Mouse (Mus musculus) lung, embryonic 14.5 days (tissue): ENCODE data around the gene Hdgfl2. TPM values are rescaled to one million over a fixed set of nuclear protein-coding genes. Genes with fewer than 3 reads are reported as not detected.

Experiments used
- ATAC-seq: fragments of 200-750 bp; cut with Nextera tagmentation; 2 replicates; pipeline ENCODE4 v1.8.0; 2017; ENCODE audit warnings: mild to moderate bottlenecking, moderate TSS enrichment, moderate library complexity; ENCODE audit not compliant: insufficient read depth
- DNase-seq: peaks from one replicate; pipeline ENCODE4 v3.0.0-alpha.2; 2015
- H3K27ac ChIP-seq: fragments of 300-500 bp; sonication (generic); 2 replicates; pipeline ENCODE4 v1.5.1; 2014; ENCODE audit warnings: low read depth, mild to moderate bottlenecking, moderate library complexity
- H3K27me3 ChIP-seq: fragments of 300-500 bp; sonication (generic); 2 replicates; pipeline ENCODE4 v1.6.1; 2014; ENCODE audit warnings: low read length, control low read depth; ENCODE audit not compliant: insufficient read depth
- H3K36me3 ChIP-seq: fragments of 300-500 bp; sonication (generic); 2 replicates; pipeline ENCODE4 v1.6.1; 2014; ENCODE audit warnings: control low read depth; ENCODE audit not compliant: insufficient read depth
- H3K4me1 ChIP-seq: fragments of 300-500 bp; sonication (generic); 2 replicates; pipeline ENCODE4 v1.6.1; 2014; ENCODE audit warnings: antibody characterized with exemption, control low read depth; ENCODE audit not compliant: insufficient read depth
- H3K4me2 ChIP-seq: fragments of 300-500 bp; sonication (generic); 2 replicates; pipeline ENCODE4 v1.6.1; 2014; ENCODE audit warnings: mild to moderate bottlenecking
- H3K4me3 ChIP-seq: fragments of 300-500 bp; sonication (generic); 2 replicates; pipeline ENCODE4 v1.5.1; 2014; ENCODE audit warnings: low read depth, low read length
- H3K9ac ChIP-seq: fragments of 300-500 bp; sonication (generic); 2 replicates; pipeline ENCODE4 v1.6.1; 2014
- H3K9me3 ChIP-seq: fragments of 300-500 bp; sonication (generic); 2 replicates; pipeline ENCODE4 v1.6.1; 2016; ENCODE audit warnings: low read depth, low read length, control low read depth
- CTCF ChIP-seq: IDR thresholded peaks from 2 replicates; pipeline ENCODE4 v1.5.1; 2016; ENCODE audit warnings: antibody characterized with exemption, low read depth
- WGBS: fragments of 180-500 bp; shearing (Covaris S2); extraction: QIAGEN DNeasy Blood & Tissue Kit; methylation state at CpG from one replicate; pipeline ENCODE4 v1.1.7; 2014; 5-methylcytosine and 5-hydroxymethylcytosine counted together
- polyA plus RNA-seq: library from polyadenylated mRNA; unstranded; fragments of >200 nt; fragmentation: Nextera tagmentation; extraction: Ambion mirVana; gene quantifications from 2 replicates; pipeline ENCODE4 v1.2.1, GENCODE M21; 2014

The Hdgfl2 gene
- polyA plus RNA-seq, 1 experiment from 2014 or later: 111 TPM

DNA sequence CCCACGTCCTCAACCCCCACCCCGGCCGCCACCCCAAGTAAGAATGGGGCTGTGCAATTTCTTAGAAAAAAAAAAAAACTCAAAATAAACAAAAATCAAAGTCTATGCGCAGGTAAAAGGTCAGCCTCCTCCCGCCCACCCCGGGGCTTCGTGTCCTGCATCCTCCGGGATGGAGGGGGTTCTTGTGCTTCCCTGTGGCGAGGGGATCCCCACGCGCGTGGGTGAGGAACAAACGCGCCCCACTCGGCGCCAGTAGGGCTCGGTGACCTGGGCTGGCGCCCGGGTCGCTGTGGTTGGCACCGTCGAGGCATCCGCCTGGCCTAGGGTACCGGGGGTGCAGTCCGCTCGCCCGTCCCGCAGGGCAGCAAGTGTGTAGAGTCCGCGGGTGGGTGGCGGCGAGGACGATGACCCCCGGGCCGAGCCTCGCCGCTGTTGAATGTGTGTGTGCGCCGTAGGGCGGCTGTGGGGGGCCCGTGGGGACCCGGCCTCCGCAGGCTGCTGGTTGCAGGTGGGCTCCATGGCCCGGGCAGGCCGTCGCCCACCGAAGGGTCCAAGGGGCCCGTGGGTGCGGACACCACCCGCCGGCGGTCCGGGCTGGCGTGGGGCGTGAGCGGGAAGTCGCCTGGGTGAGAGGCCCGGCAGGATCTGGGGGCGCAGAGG, 44.4 kb downstream of the Hdgfl2 start:
- Histone ChIP-seq H3K9me3 (peaks cover 9% of the 10 kb centered on the region), H3K4me2 (peak overlapping the region; percentile 77), H3K36me3 (no peaks in the 10 kb centered on the region), H3K27ac (no peak overlapping the region), H3K4me1 (no peaks in the 10 kb centered on the region), H3K4me3 (peak overlapping the region; percentile 39), H3K27me3 (peaks cover 58% of the 10 kb centered on the region), H3K9ac (peak overlapping the region; percentile 49; the same call in 1 of the 2 replicates)
- 37% methylated on average over 58 of the region's 59 CpGs for WGBS
- DNase-seq: no peak
- no peak for ATAC-seq
- no peak for TF ChIP-seq CTCF

DNA sequence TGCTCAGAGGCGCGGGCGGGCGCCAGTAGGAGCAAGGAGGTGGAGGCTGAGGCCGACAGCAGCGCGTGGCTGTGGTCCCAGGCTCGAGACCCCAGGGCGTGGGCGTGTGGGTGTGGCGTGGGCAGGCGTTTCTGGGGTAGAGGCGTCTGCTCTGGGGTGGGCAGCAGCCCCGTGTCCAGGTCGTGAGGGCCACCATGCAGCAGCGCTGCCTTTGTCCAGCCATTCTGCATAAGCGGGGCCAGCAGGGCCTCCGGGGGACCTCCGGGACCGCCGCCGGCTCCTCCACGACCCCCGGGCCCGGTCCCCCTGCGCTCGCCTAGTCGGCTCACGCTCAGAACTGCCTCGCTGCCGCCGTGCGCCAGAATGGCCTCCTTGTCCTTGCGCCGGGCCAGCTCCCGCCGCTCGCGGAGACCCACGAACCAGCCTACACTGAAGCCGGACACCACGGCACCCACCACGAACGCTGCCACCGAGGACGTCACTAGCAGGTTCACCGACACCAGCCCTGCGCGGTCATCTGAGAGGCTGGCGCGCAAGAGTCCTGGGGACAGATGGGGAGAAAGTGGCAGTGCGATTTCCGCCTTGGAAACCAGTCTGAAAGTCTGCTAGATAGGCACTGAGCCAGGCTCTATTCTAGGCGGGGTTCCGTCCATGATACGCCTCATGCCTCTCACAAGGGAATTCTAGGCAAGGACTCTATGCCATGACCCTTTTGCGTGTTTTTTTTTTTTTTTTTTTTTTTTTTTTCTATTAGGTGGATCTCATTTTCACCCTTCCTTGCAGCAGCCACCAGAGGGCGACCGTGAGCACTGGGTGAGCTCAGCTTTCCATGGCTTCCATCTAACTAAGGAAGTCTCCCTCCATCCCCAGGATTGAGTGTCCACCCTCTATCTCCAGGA, 45.2 kb downstream of the Hdgfl2 start:
- ATAC-seq (0 out of 2 replicates have a peak, but pooled peaks have one; percentile 20), DNase-seq (peak; percentile 68)
- peaks cover 9% of the 10 kb centered on the region for H3K9me3 ChIP-seq
- H3K27me3 ChIP-seq: peaks cover 50% of the 10 kb centered on the region
- TF ChIP-seq CTCF: peak; percentile 81
- no peaks in the 10 kb centered on the region for H3K36me3 ChIP-seq
- WGBS: 6% methylated on average over 54 of the region's 59 CpGs
- H3K4me3 ChIP-seq: peak overlapping the region; percentile 39
- H3K9ac ChIP-seq: peak overlapping the region; percentile 49
- no peak overlapping the region for H3K27ac ChIP-seq
- no peaks in the 10 kb centered on the region for H3K4me1 ChIP-seq
- H3K4me2 ChIP-seq: peak overlapping the region; percentile 77

DNA sequence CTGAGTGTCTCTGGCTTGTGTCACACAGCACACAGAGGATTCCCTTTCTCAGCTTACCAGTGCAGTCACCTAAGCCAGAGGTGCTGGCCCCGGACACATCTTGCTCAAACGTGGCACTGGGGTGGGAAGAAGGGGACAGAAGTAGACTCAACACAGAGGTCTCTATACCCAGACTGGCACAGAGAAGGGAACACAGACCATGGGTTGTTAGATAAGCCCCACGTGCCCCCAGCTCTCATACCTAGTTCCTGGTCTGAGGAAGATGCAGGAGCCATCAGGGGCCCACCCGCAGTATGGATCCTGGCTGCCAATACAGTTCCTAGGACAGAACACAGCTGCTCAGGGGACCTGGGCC, 45.8 kb downstream of the Hdgfl2 start:
- Histone ChIP-seq H3K4me2 (no peak overlapping the region), H3K27me3 (peaks cover 43% of the 10 kb centered on the region), H3K36me3 (no peaks in the 10 kb centered on the region), H3K9me3 (peaks cover 9% of the 10 kb centered on the region), H3K9ac (no peak overlapping the region), H3K27ac (no peak overlapping the region), H3K4me1 (no peaks in the 10 kb centered on the region), H3K4me3 (no peak overlapping the region)
- DNase-seq (no peak), ATAC-seq (no peak)
- 79% methylated on average over 4 of the region's 4 CpGs for WGBS
- TF ChIP-seq CTCF: no peak

DNA sequence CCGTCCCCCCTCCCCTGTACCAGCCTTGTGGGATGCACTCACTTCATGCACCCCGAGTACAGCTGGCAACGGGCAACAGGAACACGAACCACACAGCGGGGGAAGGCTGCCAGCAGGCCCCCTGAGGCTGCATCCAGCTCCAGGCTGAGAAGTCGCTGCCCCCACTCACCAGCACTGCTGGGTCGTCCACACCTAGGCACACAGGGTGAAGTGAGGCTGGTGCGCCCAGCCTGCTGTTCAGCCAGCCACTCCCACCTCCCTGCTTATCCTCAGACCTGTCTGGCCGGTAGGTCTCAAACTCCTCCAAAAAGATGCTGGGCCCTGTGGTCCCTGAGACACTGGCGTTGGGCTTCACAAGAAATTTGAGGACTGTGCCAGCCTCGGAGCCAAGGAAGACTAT, 46.7 kb downstream of the Hdgfl2 start:
- no peaks in the 10 kb centered on the region for H3K36me3 ChIP-seq
- H3K4me2 ChIP-seq: no peak overlapping the region
- H3K27me3 ChIP-seq: peaks cover 34% of the 10 kb centered on the region
- ATAC-seq (no peak), DNase-seq (no peak)
- H3K9me3 ChIP-seq: peaks cover 9% of the 10 kb centered on the region
- no peak overlapping the region for H3K4me3 ChIP-seq
- H3K27ac ChIP-seq: no peak overlapping the region
- WGBS: 68% methylated on average over 11 of the region's 11 CpGs
- TF ChIP-seq CTCF: no peak
- no peaks in the 10 kb centered on the region for H3K4me1 ChIP-seq
- no peak overlapping the region for H3K9ac ChIP-seq

DNA sequence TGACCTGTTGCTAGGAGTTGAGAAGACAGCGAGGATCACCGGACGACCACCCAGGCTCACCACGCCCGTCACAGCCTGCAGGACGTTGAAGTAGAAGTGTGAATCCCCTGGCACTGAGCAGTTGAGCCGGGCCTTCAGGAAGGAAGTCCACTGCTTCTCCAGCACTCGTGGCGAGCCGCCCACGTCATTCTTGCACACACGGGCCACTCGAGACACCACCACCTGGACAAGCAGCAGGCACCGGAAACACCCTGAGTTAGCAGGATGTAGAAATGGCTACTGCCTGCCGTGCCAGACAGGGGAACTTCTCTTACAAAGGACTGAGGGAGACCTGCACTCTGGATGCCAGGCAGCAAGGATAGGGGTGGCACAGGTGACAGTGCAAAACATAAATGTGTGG, 48.8 kb downstream of the Hdgfl2 start:
- no peak for TF ChIP-seq CTCF
- H3K4me2 ChIP-seq: no peak overlapping the region
- no peak overlapping the region for H3K27ac ChIP-seq
- no peak overlapping the region for H3K9ac ChIP-seq
- no peak for DNase-seq
- no peaks in the 10 kb centered on the region for H3K36me3 ChIP-seq
- peaks cover 20% of the 10 kb centered on the region for H3K27me3 ChIP-seq
- no peak for ATAC-seq
- H3K4me3 ChIP-seq: no peak overlapping the region
- H3K4me1 ChIP-seq: 0 out of 2 replicates have a peak, but pooled peaks cover 2% of the 10 kb centered on the region
- 73% methylated on average over 15 of the region's 15 CpGs for WGBS
- H3K9me3 ChIP-seq: no peaks in the 10 kb centered on the region

DNA sequence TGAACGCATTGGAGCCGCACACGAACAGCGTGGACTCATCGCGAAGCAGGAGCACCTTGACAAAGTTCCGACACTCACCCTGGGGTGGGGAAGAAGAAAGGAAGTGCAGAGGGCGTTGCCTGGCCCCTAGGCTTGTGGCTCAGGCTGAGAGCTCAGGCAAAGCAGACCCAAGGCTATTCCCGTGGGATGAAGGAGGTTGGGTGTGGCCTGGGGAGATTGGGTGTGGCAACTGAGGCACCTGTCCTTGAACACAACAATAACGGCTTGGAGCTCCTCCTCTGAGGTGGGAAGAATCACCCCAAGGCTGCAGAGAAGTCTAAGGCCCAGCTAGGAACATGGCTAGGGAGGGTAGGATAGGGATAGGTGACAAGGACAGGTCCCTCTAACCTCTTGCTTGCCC, 51.7 kb downstream of the Hdgfl2 start:
- no peaks in the 10 kb centered on the region for H3K27me3 ChIP-seq
- H3K36me3 ChIP-seq: no peaks in the 10 kb centered on the region
- H3K9me3 ChIP-seq: no peaks in the 10 kb centered on the region
- no peak overlapping the region for H3K27ac ChIP-seq
- H3K4me1 ChIP-seq: 0 out of 2 replicates have a peak, but pooled peaks cover 6% of the 10 kb centered on the region
- TF ChIP-seq CTCF: no peak
- WGBS: 89% methylated on average over 10 of the region's 10 CpGs
- DNase-seq: no peak
- H3K4me2 ChIP-seq: no peak overlapping the region
- H3K4me3 ChIP-seq: no peak overlapping the region
- no peak for ATAC-seq
- no peak overlapping the region for H3K9ac ChIP-seq

DNA sequence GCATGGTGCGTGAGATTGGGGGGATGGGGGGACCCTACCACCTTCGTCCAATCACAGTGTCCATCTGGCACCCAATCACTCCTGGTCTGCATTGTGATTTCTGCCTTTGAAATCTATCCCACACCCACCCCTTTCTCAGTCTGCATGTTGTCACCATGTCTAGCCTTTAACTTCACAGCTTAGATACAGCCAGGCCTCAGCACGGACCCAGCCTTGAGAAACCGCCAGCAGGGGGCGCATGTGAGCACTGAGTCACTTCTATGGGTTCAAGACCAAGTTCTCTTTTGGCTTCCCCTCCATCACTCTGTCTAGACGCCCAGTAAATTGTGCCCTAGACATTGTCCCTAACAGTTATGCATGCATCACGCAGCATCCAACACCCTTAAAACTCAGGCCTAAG, 52.4 kb downstream of the Hdgfl2 start:
- Histone ChIP-seq H3K9ac (no peak overlapping the region), H3K4me2 (no peak overlapping the region), H3K27ac (no peak overlapping the region), H3K27me3 (no peaks in the 10 kb centered on the region), H3K36me3 (no peaks in the 10 kb centered on the region), H3K4me1 (0 out of 2 replicates have a peak, but pooled peaks cover 6% of the 10 kb centered on the region), H3K4me3 (no peak overlapping the region), H3K9me3 (no peaks in the 10 kb centered on the region)
- peak; percentile 81 for DNase-seq
- no peak for ATAC-seq
- TF ChIP-seq CTCF: peak; percentile 87
- 43% methylated on average over 7 of the region's 7 CpGs for WGBS
